Mouse (Mus musculus) T-helper 17 cell (primary cell): ENCODE measurements around the gene Gm21637.

Source experiments
- in situ Hi-C, 2 experiments: fragments of 300-600 bp; cut with MboI, MseI; formaldehyde crosslinking; loops; 1 replicate in 1 of 2; 2 replicates in 1 of 2; pipeline ENCODE4 v1.15.1; 2025; ENCODE audit warnings: high pct_unique_total_duplicates in 2 of 2

The Gm21637 gene

GRCm38 (mm10) chrX:31961744-31962143, at the start of gene Gm21637:
TSS of gene Gm21637 (plus strand) at chrX:31962044.
- in situ Hi-C loops = loop anchor here (5.0 to 25.0 kb wide), 2 partner anchors 691 to 1276 kb away; partner anchors contain the start of genes Spin2-ps6 (in 2 of the 2) and Gm5926 (in 1 of the 2)
